Mouse (Mus musculus): ENCODE data around the gene Zbtb49. TPM values are rescaled to one million over a fixed set of nuclear protein-coding genes. Genes with fewer than 3 reads are reported as not detected.
A peak's percentile ranks its signal among the peaks of the same experiment; 100 is the strongest.

Gene Zbtb49
- polyA plus RNA-seq (2015; fragmentation: Nextera tagmentation; extraction: Ambion mirVana) = 16.3 and 16.9 TPM in 2 replicates

GRCm38 (mm10) chr5:38220328-38220912 is at the start of gene Zbtb49, which contains the start of gene Lyar:
TSS of gene Zbtb49 (minus strand) at chr5:38220457.
TSS of gene Lyar (plus strand) at chr5:38220470.
- peak within 1 kb of the TSS; percentile 87 for H3K4me2 ChIP-seq
- peak within 1 kb of the TSS; percentile 90 for H3K9ac ChIP-seq
- H3K27ac ChIP-seq = peak within 1 kb of the TSS; percentile 71
- H3K9me3 ChIP-seq = no peaks in the 10 kb centered on the region
- peak; percentile 78 for ATAC-seq (ENCODE audit: insufficient number of reproducible peaks, insufficient read depth, low FRiP score, low TSS enrichment, low read depth)
- no peaks in the 10 kb centered on the region for H3K27me3 ChIP-seq
- H3K4me3 ChIP-seq = peak within 1 kb of the TSS; percentile 89
- peaks cover 27% of the 10 kb centered on the region for H3K4me1 ChIP-seq
- WGBS = under 1% methylated on average over 55 of the region's 55 CpGs
- peaks cover 31% of the 10 kb centered on the region for H3K36me3 ChIP-seq

- ATAC-seq (ENCODE audit: insufficient number of reproducible peaks, insufficient read depth, low FRiP score, low TSS enrichment, low read depth) = no peak
- H3K9me3 ChIP-seq = no peaks in the 10 kb centered on the region
- WGBS = under 1% methylated on average over 40 of the region's 40 CpGs
- peaks cover 30% of the 10 kb centered on the region for H3K36me3 ChIP-seq
- no peaks in the 10 kb centered on the region for H3K27me3 ChIP-seq
- H3K4me2 ChIP-seq = peak within 1 kb of the TSS; percentile 88
- peak within 1 kb of the TSS; percentile 92 for H3K27ac ChIP-seq
- peak within 1 kb of the TSS; percentile 84 for H3K9ac ChIP-seq
- H3K4me1 ChIP-seq = peaks cover 5% of the 10 kb centered on the region; the same call in 1 of the 2 replicates
- peak within 1 kb of the TSS; percentile 79 for H3K4me3 ChIP-seq
These were observed 39.9 kb upstream of the Zbtb49 start, which contains the start of gene Tmem128 for GRCm38 (mm10) chr5:38260107-38260682. TSS of gene Tmem128 (plus strand) at chr5:38260185.

GRCm38 (mm10) chr5:38259455-38260106 is 39.3 kb upstream of the Zbtb49 start:
- H3K9me3 ChIP-seq = no peaks in the 10 kb centered on the region
- WGBS = 46% methylated on average over 9 of the region's 9 CpGs
- H3K27me3 ChIP-seq = no peaks in the 10 kb centered on the region
- peak overlapping the region; percentile 79 for H3K4me3 ChIP-seq
- H3K4me1 ChIP-seq = peaks cover 5% of the 10 kb centered on the region; the same call in 1 of the 2 replicates
- H3K9ac ChIP-seq = peak overlapping the region; percentile 84
- ATAC-seq (ENCODE audit: insufficient number of reproducible peaks, insufficient read depth, low FRiP score, low TSS enrichment, low read depth) = no peak
- peaks cover 24% of the 10 kb centered on the region for H3K36me3 ChIP-seq
- H3K27ac ChIP-seq = peak overlapping the region; percentile 92
- H3K4me2 ChIP-seq = peak overlapping the region; percentile 88

GRCm38 (mm10) chr5:38258773-38259146 is 38.5 kb upstream of the Zbtb49 start:
- H3K9me3 ChIP-seq = no peaks in the 10 kb centered on the region
- 77% methylated on average over 5 of the region's 5 CpGs for WGBS
- H3K4me2 ChIP-seq = no peak overlapping the region
- no peak overlapping the region for H3K4me3 ChIP-seq
- H3K4me1 ChIP-seq = peaks cover 5% of the 10 kb centered on the region; the same call in 1 of the 2 replicates
- H3K9ac ChIP-seq = no peak overlapping the region
- peaks cover 16% of the 10 kb centered on the region for H3K36me3 ChIP-seq
- H3K27ac ChIP-seq = no peak overlapping the region
- no peak for ATAC-seq (ENCODE audit: insufficient number of reproducible peaks, insufficient read depth, low FRiP score, low TSS enrichment, low read depth)
- no peaks in the 10 kb centered on the region for H3K27me3 ChIP-seq

- H3K4me3 ChIP-seq = no peak overlapping the region
- peaks cover 10% of the 10 kb centered on the region for H3K36me3 ChIP-seq
- H3K4me1 ChIP-seq = peaks cover 5% of the 10 kb centered on the region; the same call in 1 of the 2 replicates
- H3K9ac ChIP-seq = no peak overlapping the region
- no peaks in the 10 kb centered on the region for H3K9me3 ChIP-seq
- ATAC-seq (ENCODE audit: insufficient number of reproducible peaks, insufficient read depth, low FRiP score, low TSS enrichment, low read depth) = no peak
- H3K27ac ChIP-seq = no peak overlapping the region
- H3K4me2 ChIP-seq = no peak overlapping the region
- no peaks in the 10 kb centered on the region for H3K27me3 ChIP-seq
- 30% methylated on average over 8 of the region's 8 CpGs for WGBS
These were observed 37.9 kb upstream of the Zbtb49 start for GRCm38 (mm10) chr5:38258034-38258772.

GRCm38 (mm10) chr5:38256551-38256950 is 36.3 kb upstream of the Zbtb49 start:
- Histone ChIP-seq H3K36me3 (no peaks in the 10 kb centered on the region), H3K27ac (no peak overlapping the region), H3K4me1 (peaks cover 5% of the 10 kb centered on the region; the same call in 1 of the 2 replicates), H3K27me3 (no peaks in the 10 kb centered on the region), H3K4me2 (no peak overlapping the region), H3K9ac (no peak overlapping the region), H3K4me3 (no peak overlapping the region), H3K9me3 (no peaks in the 10 kb centered on the region)
- 83% methylated on average over 1 of the region's 1 CpGs for WGBS
- ATAC-seq (ENCODE audit: insufficient number of reproducible peaks, insufficient read depth, low FRiP score, low TSS enrichment, low read depth) = no peak

GRCm38 (mm10) chr5:38255644-38256043 is 35.4 kb upstream of the Zbtb49 start:
- Histone ChIP-seq H3K9ac (no peak overlapping the region), H3K9me3 (no peaks in the 10 kb centered on the region), H3K4me2 (no peak overlapping the region), H3K27ac (no peak overlapping the region), H3K36me3 (no peaks in the 10 kb centered on the region), H3K27me3 (no peaks in the 10 kb centered on the region), H3K4me1 (no peaks in the 10 kb centered on the region), H3K4me3 (no peak overlapping the region)
- ATAC-seq (ENCODE audit: insufficient number of reproducible peaks, insufficient read depth, low FRiP score, low TSS enrichment, low read depth) = no peak
- WGBS = 80% methylated on average over 3 of the region's 3 CpGs

- no peak overlapping the region for H3K27ac ChIP-seq
- H3K4me2 ChIP-seq = no peak overlapping the region
- WGBS = 39% methylated on average over 4 of the region's 4 CpGs
- no peaks in the 10 kb centered on the region for H3K4me1 ChIP-seq
- no peaks in the 10 kb centered on the region for H3K36me3 ChIP-seq
- no peaks in the 10 kb centered on the region for H3K9me3 ChIP-seq
- no peaks in the 10 kb centered on the region for H3K27me3 ChIP-seq
- no peak overlapping the region for H3K9ac ChIP-seq
- ATAC-seq (ENCODE audit: insufficient number of reproducible peaks, insufficient read depth, low FRiP score, low TSS enrichment, low read depth) = no peak
- H3K4me3 ChIP-seq = no peak overlapping the region
These were observed 34.9 kb upstream of the Zbtb49 start for GRCm38 (mm10) chr5:38255195-38255594.

- ATAC-seq (ENCODE audit: insufficient number of reproducible peaks, insufficient read depth, low FRiP score, low TSS enrichment, low read depth) = no peak
- no peaks in the 10 kb centered on the region for H3K27me3 ChIP-seq
- no peaks in the 10 kb centered on the region for H3K36me3 ChIP-seq
- peaks cover 7% of the 10 kb centered on the region; the same call in 1 of the 2 replicates for H3K4me1 ChIP-seq
- 81% methylated on average over 6 of the region's 6 CpGs for WGBS
- H3K4me2 ChIP-seq = no peak overlapping the region
- no peak overlapping the region for H3K4me3 ChIP-seq
- no peaks in the 10 kb centered on the region for H3K9me3 ChIP-seq
- no peak overlapping the region for H3K27ac ChIP-seq
- no peak overlapping the region for H3K9ac ChIP-seq
These were observed 21.7 kb upstream of the Zbtb49 start for GRCm38 (mm10) chr5:38241966-38242365.

GRCm38 (mm10) chr5:38241473-38241834 is 21.2 kb upstream of the Zbtb49 start:
- H3K9me3 ChIP-seq = no peaks in the 10 kb centered on the region
- ATAC-seq (ENCODE audit: insufficient number of reproducible peaks, insufficient read depth, low FRiP score, low TSS enrichment, low read depth) = no peak
- no peak overlapping the region for H3K27ac ChIP-seq
- H3K27me3 ChIP-seq = no peaks in the 10 kb centered on the region
- no peak overlapping the region for H3K4me2 ChIP-seq
- no peak overlapping the region for H3K9ac ChIP-seq
- 79% methylated on average over 3 of the region's 3 CpGs for WGBS
- H3K36me3 ChIP-seq = peaks cover 5% of the 10 kb centered on the region
- H3K4me1 ChIP-seq = peaks cover 7% of the 10 kb centered on the region; the same call in 1 of the 2 replicates
- H3K4me3 ChIP-seq = no peak overlapping the region

- Histone ChIP-seq H3K9ac (no peak overlapping the region), H3K27ac (no peak overlapping the region), H3K27me3 (no peaks in the 10 kb centered on the region), H3K4me3 (no peak overlapping the region), H3K4me2 (no peak overlapping the region), H3K9me3 (no peaks in the 10 kb centered on the region), H3K36me3 (peaks cover 10% of the 10 kb centered on the region), H3K4me1 (peaks cover 7% of the 10 kb centered on the region; the same call in 1 of the 2 replicates)
- WGBS = 18% methylated on average over 5 of the region's 5 CpGs
- ATAC-seq (ENCODE audit: insufficient number of reproducible peaks, insufficient read depth, low FRiP score, low TSS enrichment, low read depth) = no peak
These were observed 20.6 kb upstream of the Zbtb49 start for GRCm38 (mm10) chr5:38240727-38241472.

Data from embryonic facial prominence, embryonic 13.5 days (tissue).